Mouse (Mus musculus) forebrain, postnatal 0 days (tissue): Measurements from ENCODE around the gene Gm20708. TPM values are rescaled to one million over a fixed set of nuclear protein-coding genes. Genes with fewer than 3 reads are reported as not detected.

Experiments used
- ATAC-seq: fragments of 200-750 bp; cut with Nextera tagmentation; 2 replicates; pipeline ENCODE4 v1.8.0; 2017; ENCODE audit warnings: mild to moderate bottlenecking, moderate library complexity
- DNase-seq: peaks from one replicate; pipeline ENCODE4 v3.0.0-alpha.2; 2015
- H3K27ac ChIP-seq: fragments of 300-500 bp; sonication (generic); 2 replicates; pipeline ENCODE4 v1.5.1; 2014; ENCODE audit warnings: low read depth, mild to moderate bottlenecking, antibody characterized with exemption, low read length, moderate library complexity, mixed read lengths
- H3K27me3 ChIP-seq: fragments of 300-500 bp; sonication (generic); 2 replicates; pipeline ENCODE4 v1.6.1; 2014; ENCODE audit warnings: mild to moderate bottlenecking, low read length, mixed read lengths; ENCODE audit not compliant: insufficient read depth
- H3K36me3 ChIP-seq: fragments of 300-500 bp; sonication (generic); 2 replicates; pipeline ENCODE4 v1.6.1; 2014; ENCODE audit warnings: mild to moderate bottlenecking, moderate library complexity; ENCODE audit not compliant: insufficient read depth
- H3K4me1 ChIP-seq: fragments of 300-500 bp; sonication (generic); 2 replicates; pipeline ENCODE4 v1.6.1; 2014; ENCODE audit warnings: antibody characterized with exemption; ENCODE audit not compliant: insufficient read depth
- H3K4me2 ChIP-seq: fragments of 300-500 bp; sonication (generic); 2 replicates; pipeline ENCODE4 v1.6.1; 2014; ENCODE audit warnings: low read depth, mild to moderate bottlenecking, moderate library complexity
- H3K4me3 ChIP-seq: fragments of 300-500 bp; sonication (generic); 2 replicates; pipeline ENCODE4 v1.5.1; 2014; ENCODE audit warnings: low read depth, low read length, mixed read lengths
- H3K9ac ChIP-seq: fragments of 300-500 bp; sonication (generic); 2 replicates; pipeline ENCODE4 v1.6.1; 2014; ENCODE audit warnings: mild to moderate bottlenecking
- H3K9me3 ChIP-seq: fragments of 300-500 bp; sonication (generic); 2 replicates; pipeline ENCODE4 v1.6.1; 2016; ENCODE audit warnings: low read length
- CTCF ChIP-seq: sonication (generic); IDR thresholded peaks from 2 replicates; pipeline ENCODE4 v1.5.1; 2016; ENCODE audit warnings: antibody characterized with exemption, control low read depth, low read depth
- WGBS: fragments of 180-500 bp; shearing (Covaris S2); extraction: QIAGEN DNeasy Blood & Tissue Kit; methylation state at CpG from one replicate; pipeline ENCODE4 v1.1.7; 2014; 5-methylcytosine and 5-hydroxymethylcytosine counted together
- polyA plus RNA-seq: library from polyadenylated mRNA; unstranded; fragments of >200 nt; fragmentation: Nextera tagmentation; extraction: Ambion mirVana; gene quantifications from 2 replicates; pipeline ENCODE4 v1.2.1, GENCODE M21; 2015
- total RNA-seq: library from RNA; depleted of rRNA; stranded (reverse); fragments of >200 nt; gene quantifications from 2 replicates; pipeline ENCODE4 v1.2.3, GENCODE M21; 2014

The Gm20708 gene
- total and polyA plus RNA-seq, 2 experiments from 2014 or later = 1.1 to 2.0 TPM

DNA sequence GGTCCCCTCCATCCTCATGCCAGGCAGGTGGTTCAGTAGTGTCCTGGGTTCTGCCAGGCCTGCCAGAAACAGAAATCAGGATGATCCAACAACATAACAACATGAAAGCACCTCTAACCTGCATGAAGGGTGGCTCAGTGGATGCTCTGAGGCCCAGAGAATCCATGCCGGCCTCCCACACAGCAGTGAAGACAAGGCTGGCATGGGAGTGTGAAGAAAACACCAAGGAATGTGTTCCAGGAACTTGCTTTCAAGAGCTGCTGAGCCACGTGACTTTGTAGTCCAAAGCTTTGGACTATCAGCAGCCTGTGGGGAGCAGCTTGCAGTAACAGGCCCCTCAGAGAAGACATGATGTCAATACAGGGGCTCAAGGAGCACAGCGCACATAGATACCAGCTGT lies 43.2 kb upstream of the Gm20708 start:
- H3K9me3 ChIP-seq = no peaks in the 10 kb centered on the region
- H3K4me1 ChIP-seq = no peaks in the 10 kb centered on the region
- no peaks in the 10 kb centered on the region for H3K27me3 ChIP-seq
- H3K9ac ChIP-seq = no peak overlapping the region
- H3K27ac ChIP-seq = no peak overlapping the region
- H3K4me3 ChIP-seq = no peak overlapping the region
- 88% methylated on average over 3 of the region's 3 CpGs for WGBS
- ATAC-seq = no peak
- DNase-seq = no peak
- no peak for TF ChIP-seq CTCF
- H3K4me2 ChIP-seq = no peak overlapping the region
- peaks cover 23% of the 10 kb centered on the region for H3K36me3 ChIP-seq

DNA sequence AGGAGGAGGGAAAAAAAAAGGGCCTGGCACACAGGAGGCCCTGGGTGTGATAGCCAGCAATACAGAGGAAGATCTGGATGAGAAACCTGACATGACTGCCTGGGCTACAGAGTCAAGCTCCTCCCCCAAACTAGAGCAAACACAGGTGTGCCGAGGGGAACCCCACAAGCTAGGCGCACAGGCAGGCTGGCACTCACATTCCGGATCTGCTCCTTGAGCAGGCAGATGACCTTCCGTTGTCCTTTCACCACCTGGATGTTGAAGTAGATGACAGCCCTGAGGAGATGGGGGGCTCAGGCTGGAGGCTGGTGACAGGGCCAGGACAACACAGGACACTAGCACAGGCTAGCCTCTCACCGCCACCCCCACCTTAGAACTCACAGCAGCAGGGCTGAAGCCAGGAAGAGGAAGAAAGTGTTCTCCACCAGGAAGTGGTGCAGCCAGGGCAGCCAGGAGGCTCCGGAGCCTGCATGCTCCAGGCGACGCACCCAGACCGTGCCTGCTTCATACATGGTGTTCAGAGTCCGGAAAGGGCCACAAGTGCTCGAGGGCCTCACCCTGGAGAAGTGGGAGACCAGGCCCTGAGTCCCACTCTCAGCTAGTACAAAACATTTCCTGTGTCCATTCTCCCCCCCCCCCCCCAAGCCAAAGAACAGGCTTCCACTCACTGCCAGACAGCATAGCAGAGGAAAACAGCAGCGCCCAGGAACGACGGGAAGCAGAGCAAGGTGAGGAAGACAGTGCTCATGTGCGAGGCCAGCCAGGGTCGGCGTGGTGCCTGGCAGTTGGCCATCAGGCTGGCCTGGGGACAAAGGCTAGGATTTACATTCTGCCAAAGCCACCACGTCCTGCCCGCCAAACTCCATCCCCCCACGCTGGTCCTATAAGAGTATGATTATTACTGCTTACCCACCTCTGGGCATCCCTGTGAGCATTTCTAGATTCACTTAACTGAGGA lies 40.5 kb upstream of the Gm20708 start:
- Histone ChIP-seq H3K9ac (no peak overlapping the region), H3K27me3 (no peaks in the 10 kb centered on the region), H3K4me1 (no peaks in the 10 kb centered on the region), H3K9me3 (no peaks in the 10 kb centered on the region), H3K27ac (no peak overlapping the region), H3K4me2 (no peak overlapping the region), H3K36me3 (peaks cover 9% of the 10 kb centered on the region), H3K4me3 (no peak overlapping the region)
- TF ChIP-seq CTCF = no peak
- no peak for DNase-seq
- ATAC-seq = no peak
- 61% methylated on average over 20 of the region's 20 CpGs for WGBS

DNA sequence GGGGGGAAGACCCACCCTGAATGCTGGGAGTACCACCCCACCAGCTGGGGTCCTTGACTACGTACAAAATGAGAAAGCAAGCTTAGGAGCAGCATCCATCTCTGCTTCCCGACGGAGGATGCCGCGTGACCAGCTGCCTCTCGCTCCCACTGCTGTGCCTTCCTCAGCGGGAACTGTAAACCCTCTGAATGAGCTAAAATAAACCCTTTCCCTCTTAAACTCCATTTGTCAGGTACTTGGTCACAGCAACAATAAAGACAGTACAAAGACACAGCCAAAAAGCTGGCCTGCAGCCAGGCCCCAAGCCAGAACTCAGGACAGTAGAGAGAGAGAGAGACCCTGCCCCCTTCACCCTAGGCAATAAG lies 39.8 kb upstream of the Gm20708 start:
- peaks cover 7% of the 10 kb centered on the region; the same call in 1 of the 2 replicates for H3K36me3 ChIP-seq
- no peak overlapping the region for H3K4me2 ChIP-seq
- H3K9me3 ChIP-seq = no peaks in the 10 kb centered on the region
- H3K27ac ChIP-seq = no peak overlapping the region
- H3K4me1 ChIP-seq = no peaks in the 10 kb centered on the region
- 45% methylated on average over 7 of the region's 7 CpGs for WGBS
- no peaks in the 10 kb centered on the region for H3K27me3 ChIP-seq
- no peak overlapping the region for H3K4me3 ChIP-seq
- no peak overlapping the region for H3K9ac ChIP-seq
- DNase-seq (no peak), ATAC-seq (no peak)
- no peak for TF ChIP-seq CTCF

DNA sequence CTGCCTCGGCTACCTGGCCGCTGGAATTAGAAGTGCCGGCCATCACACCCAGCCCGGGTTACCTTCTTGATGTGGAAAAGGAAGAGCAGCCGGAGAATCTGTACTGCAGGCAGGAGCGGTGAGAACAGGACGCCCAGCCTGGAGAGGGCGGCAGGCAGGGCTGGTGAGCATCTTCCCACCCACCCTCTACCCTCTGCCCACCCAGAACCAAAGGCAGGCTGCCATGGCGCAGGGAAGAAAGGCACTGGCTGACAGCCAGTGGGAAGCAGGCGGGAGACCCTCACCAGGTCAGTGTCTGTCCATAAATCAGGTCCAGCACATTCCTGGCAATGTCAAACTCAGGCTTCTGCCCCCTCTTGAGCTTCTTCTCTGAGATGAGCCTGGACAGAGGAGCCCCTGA lies 39.1 kb upstream of the Gm20708 start:
- no peak overlapping the region for H3K27ac ChIP-seq
- no peak overlapping the region for H3K9ac ChIP-seq
- H3K4me3 ChIP-seq = no peak overlapping the region
- ATAC-seq (no peak), DNase-seq (no peak)
- H3K4me1 ChIP-seq = no peaks in the 10 kb centered on the region
- no peaks in the 10 kb centered on the region for H3K9me3 ChIP-seq
- TF ChIP-seq CTCF = no peak
- H3K27me3 ChIP-seq = no peaks in the 10 kb centered on the region
- H3K4me2 ChIP-seq = no peak overlapping the region
- WGBS = 86% methylated on average over 10 of the region's 10 CpGs
- peaks cover under 1% of the 10 kb centered on the region; the same call in 1 of the 2 replicates for H3K36me3 ChIP-seq

GRCm38 (mm10) chr11:117772352-117772751 lies 37.1 kb upstream of the Gm20708 start:
- Histone ChIP-seq H3K4me1 (no peaks in the 10 kb centered on the region), H3K27ac (no peak overlapping the region), H3K9ac (no peak overlapping the region), H3K27me3 (no peaks in the 10 kb centered on the region), H3K9me3 (no peaks in the 10 kb centered on the region), H3K4me3 (no peak overlapping the region), H3K36me3 (no peaks in the 10 kb centered on the region; the same call in 1 of the 2 replicates), H3K4me2 (no peak overlapping the region)
- DNase-seq (no peak), ATAC-seq (no peak)
- TF ChIP-seq CTCF = no peak
- 94% methylated on average over 7 of the region's 7 CpGs for WGBS

GRCm38 (mm10) chr11:117774925-117775324 lies 34.5 kb upstream of the Gm20708 start:
- H3K36me3 ChIP-seq = no peaks in the 10 kb centered on the region
- H3K4me2 ChIP-seq = no peak overlapping the region
- no peak overlapping the region for H3K4me3 ChIP-seq
- H3K4me1 ChIP-seq = peaks cover under 1% of the 10 kb centered on the region; the same call in 1 of the 2 replicates
- ATAC-seq = no peak
- H3K27me3 ChIP-seq = 0 out of 2 replicates have a peak, but pooled peaks cover 3% of the 10 kb centered on the region
- no peaks in the 10 kb centered on the region for H3K9me3 ChIP-seq
- no peak overlapping the region for H3K27ac ChIP-seq
- no peak for DNase-seq
- no peak overlapping the region for H3K9ac ChIP-seq
- no peak for TF ChIP-seq CTCF
- WGBS = 87% methylated on average over 10 of the region's 10 CpGs

DNA sequence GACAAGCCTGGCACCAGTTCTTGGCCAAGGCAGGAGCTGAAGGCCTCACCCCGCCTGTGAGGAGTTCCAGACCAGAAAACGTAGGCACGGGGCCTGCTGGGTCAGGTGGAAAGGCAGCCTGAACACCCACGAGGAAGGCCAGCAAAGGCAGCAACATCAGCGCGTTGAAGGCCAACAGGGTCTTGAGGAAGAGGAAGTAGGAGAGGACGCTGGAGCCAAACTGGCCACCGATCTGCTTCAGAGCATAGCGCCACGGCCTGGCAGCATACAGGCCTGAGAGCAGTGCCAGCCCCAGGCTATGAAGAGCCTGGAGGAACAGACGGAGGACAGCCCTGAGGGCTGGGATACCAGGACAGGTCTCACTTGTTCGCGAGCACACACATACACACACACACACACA lies 33.9 kb upstream of the Gm20708 start:
- peaks cover 9% of the 10 kb centered on the region; the same call in 1 of the 2 replicates for H3K27me3 ChIP-seq
- no peaks in the 10 kb centered on the region for H3K9me3 ChIP-seq
- no peak overlapping the region for H3K4me2 ChIP-seq
- no peak for TF ChIP-seq CTCF
- no peak overlapping the region for H3K27ac ChIP-seq
- peaks cover 7% of the 10 kb centered on the region; the same call in 1 of the 2 replicates for H3K4me1 ChIP-seq
- WGBS = 88% methylated on average over 13 of the region's 13 CpGs
- H3K9ac ChIP-seq = no peak overlapping the region
- no peak overlapping the region for H3K4me3 ChIP-seq
- no peak for ATAC-seq
- DNase-seq = no peak
- no peaks in the 10 kb centered on the region for H3K36me3 ChIP-seq
